Mouse (Mus musculus): Measurements from ENCODE around the gene Srrm2.

Srrm2 gene

GRCm38 (mm10) chr17:23790269-23791078 is at the start of gene Srrm2:
TSS of gene Srrm2 (plus strand) at chr17:23790532.
- peak in 1 of 2 experiments; percentile 30 for DNase-seq (ENCODE audit: low spot score in 2 of 2)

DNA sequence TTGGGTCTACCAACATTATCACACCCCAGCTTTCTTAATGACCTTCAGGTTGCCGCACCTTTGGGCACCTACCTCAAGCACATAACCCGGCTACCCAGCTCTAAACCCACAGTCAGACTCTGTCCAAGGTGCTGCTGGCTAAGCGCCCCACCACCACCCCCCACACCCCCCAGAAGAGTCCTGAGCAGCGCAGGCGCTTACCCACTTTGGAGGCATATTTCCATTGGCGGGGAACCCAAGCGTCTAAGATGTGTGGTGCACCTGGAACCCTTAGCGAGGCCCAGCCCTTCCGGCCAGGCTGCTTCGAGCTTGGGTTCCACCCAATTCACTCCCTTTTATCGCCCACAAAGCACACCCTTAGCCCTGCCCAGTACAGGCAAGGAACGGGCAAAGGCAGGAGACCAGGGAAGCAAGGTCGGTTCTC is 49.7 kb upstream of the Srrm2 start, which contains the start of gene Paqr4:
Gene Paqr4 (minus strand): TSS at position 270 of the 424 bp plus-strand sequence.
- DNase-seq (ENCODE audit: low spot score in 2 of 2) = peak in 1 of 2 experiments; percentile 28

GRCm38 (mm10) chr17:23741359-23742209 is 48.7 kb upstream of the Srrm2 start:
- DNase-seq (ENCODE audit: low spot score in 2 of 2) = no peak

GRCm38 (mm10) chr17:23742210-23742793 is 48.0 kb upstream of the Srrm2 start:
- peak in 1 of 2 experiments; percentile 41 for DNase-seq (ENCODE audit: low spot score in 2 of 2)

- no peak for DNase-seq (ENCODE audit: low spot score in 2 of 2)
Measured at GRCm38 (mm10) chr17:23742941-23743340, 47.4 kb upstream of the Srrm2 start.

DNA sequence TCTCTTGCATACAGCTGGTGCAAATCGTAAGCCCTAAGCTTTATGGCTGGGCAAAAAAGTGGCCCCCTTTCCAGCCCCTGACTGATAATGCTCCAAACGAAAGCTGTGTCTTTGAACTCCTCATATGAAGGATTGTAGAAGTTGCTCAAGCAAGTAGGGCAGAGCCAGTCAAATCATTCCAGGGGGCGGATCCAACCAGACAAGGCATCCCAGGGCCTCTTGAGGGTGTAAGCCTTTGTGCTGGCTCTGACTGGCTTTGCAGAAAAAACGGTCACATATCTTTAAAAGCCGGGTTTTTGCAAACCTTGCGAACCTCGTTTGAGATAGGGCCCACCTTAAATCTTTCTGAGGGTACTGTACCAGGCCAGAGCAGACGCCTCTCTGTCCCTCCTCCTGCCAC is 46.3 kb upstream of the Srrm2 start:
- DNase-seq (ENCODE audit: low spot score in 2 of 2) = no peak

DNA sequence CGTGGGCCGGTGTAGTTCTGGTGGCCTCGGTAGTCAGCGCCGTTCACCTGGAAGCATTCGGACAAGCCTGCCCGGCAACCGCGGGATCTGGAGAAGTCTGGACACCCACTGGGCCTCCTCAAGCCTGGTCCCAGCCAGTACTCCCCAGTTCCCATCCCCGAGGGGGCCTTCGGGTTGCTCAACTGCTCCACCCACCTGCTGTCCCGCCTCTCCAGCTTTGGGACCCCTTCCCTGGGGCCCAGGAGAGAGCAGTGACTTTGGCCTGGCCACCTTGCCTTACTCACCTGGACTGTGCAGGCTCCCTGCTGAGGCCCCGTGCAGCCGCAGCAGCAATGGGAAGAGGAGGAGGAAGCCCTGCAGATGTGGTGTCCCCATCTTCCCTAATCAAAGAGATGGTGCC is 45.7 kb upstream of the Srrm2 start:
- no peak for DNase-seq (ENCODE audit: low spot score in 2 of 2)

- DNase-seq (ENCODE audit: low spot score in 2 of 2) = no peak
Measured at GRCm38 (mm10) chr17:23745301-23746251, 44.8 kb upstream of the Srrm2 start, which contains the start of gene Kremen2. TSS of gene Kremen2 (minus strand) at chr17:23745833.

DNA sequence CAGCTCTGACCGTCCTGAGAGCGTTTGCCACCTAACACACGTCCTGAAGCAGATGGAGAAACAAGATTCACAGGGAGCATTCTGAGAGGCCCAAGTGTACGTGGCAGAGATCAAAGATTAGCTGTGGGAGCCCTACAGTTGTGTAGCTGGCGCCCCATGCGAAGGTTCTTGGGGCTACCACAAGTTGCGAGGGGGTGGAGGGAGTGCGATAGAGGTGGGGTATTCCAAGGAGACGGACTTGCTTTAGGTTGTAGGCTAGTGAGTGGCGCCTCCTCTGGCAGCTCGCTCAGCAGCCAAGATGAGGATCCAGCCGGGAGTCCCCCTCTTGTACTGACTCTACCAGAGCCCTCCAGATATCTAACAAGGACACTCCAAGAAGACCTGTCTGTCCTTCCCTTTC is 44.0 kb upstream of the Srrm2 start:
- DNase-seq (ENCODE audit: low spot score in 2 of 2) = no peak

DNA sequence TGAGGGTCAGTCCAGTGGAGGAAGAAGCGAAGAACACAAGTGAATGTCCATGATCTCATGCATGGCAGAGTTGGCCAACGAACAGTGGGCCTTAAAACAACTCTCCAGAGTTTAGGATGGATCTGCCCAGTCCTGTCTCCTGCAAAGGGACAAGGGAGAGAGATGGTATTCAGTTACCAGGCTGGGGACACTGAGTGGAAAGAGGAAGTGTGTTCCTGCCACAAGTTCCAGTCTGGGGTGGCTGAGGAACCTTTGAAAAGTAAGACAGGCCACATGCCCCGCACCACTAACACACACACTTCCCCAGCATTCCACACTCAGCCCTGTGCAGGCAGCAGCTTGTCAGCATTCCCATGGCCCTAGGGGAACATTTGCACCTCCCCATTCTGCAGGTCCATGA is 43.6 kb upstream of the Srrm2 start:
- no peak for DNase-seq (ENCODE audit: low spot score in 2 of 2)

GRCm38 (mm10) chr17:23747471-23747870 is 42.9 kb upstream of the Srrm2 start:
- DNase-seq (ENCODE audit: low spot score in 2 of 2) = no peak

DNA sequence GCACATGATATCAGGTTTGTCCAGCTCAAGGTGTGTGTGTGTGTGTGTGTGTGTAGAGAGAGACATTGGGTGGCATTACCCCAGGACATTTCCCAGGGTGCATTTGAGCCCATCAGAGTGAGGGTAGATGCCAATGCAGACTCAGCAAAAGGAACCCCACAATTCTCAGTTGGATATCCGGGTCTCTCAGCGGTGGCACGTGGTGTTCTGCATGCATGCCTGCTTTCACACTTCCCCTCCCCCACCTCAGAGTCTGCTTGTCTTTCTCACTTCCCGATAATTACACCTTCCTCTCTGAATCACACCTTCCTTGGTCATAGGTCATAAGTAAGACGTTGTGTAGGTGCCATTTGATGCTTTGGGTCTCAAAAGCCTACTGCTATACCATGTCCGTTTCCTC is 42.3 kb upstream of the Srrm2 start:
- DNase-seq (ENCODE audit: low spot score in 2 of 2) = peak in 1 of 2 experiments; percentile 35

DNA sequence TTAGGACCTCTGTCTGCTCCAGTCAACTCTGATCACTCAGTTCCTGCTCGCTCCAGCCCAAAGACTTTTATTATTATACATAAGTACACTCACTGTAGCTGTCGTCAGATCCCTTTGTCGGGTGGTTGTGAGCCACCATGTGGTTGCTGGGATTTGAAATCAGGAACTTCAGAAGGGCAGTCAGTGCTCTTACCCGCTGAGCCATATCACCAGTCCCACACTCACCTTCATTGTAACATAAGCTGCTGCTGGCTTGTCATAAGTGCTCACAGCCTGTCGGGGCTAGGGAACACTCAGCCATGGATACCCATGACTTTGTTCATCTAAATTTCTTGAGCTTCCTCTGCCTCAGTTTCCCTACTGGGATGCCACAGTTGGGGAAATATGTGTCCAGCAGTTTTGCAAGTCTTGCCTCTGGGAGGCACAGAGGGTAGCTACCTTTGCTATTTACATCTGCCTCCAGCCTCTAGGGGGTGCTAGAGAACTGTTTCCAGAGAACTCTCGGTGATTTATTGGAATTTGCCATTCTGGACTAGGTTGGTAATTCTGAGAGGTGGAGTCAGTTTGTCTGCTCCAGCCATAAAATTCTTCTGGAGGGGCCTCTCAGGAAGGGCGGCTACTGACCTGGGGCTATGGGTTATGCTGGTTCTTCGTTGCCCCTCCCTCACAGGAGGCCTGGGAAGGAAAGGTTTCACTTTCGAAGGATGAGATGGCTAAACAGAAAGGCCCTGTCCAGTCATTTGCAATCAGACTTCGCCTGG is 41.5 kb upstream of the Srrm2 start:
- DNase-seq (ENCODE audit: low spot score in 2 of 2) = peak in 1 of 2 experiments; percentile 54

DNA sequence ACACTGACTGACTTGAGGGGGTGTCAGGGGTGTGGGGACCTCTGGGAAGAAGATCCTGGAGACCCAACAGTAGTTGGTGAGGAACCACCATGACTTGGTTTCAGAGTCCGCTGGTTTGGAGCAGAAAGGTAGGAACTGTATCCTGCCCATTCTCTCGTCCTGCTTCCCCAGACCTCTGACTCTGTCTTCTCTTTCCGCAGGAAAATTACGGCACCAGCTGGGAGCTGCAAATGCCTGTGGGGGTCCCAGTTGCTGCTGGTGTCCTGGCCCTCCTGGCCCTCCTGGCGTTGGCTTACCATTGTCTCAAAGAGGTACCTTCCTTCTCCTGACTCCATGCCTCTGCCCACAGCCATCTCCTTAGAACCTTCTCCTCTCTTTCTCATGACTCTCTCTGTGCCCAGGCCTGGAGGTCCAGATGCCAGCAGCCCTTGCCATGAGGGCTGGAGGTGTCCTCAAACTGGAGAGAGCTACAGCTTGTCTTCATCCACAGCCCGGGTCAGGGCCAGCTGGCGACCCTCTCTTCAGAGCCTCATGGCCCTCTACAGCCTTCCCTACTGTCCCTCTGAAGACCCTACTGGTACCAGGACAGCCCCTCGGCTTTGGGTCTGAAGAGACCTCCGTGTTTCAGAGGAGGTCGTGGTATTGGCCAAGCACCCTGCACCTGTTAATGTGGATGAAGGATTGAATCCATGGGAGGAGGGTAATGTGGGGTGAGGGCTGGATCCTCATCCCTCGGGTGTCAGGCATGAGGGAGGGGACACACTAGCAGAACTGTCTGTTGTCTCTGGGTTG is 40.7 kb upstream of the Srrm2 start:
- DNase-seq (ENCODE audit: low spot score in 2 of 2) = no peak

GRCm38 (mm10) chr17:23755689-23756088 is 34.6 kb upstream of the Srrm2 start:
- no peak for DNase-seq (ENCODE audit: low spot score in 2 of 2)

- DNase-seq (ENCODE audit: low spot score in 2 of 2) = no peak
Measured at GRCm38 (mm10) chr17:23757581-23757980, 32.8 kb upstream of the Srrm2 start.

- no peak for DNase-seq (ENCODE audit: low spot score in 2 of 2)
Measured at GRCm38 (mm10) chr17:23758801-23759200, 31.5 kb upstream of the Srrm2 start.

DNA sequence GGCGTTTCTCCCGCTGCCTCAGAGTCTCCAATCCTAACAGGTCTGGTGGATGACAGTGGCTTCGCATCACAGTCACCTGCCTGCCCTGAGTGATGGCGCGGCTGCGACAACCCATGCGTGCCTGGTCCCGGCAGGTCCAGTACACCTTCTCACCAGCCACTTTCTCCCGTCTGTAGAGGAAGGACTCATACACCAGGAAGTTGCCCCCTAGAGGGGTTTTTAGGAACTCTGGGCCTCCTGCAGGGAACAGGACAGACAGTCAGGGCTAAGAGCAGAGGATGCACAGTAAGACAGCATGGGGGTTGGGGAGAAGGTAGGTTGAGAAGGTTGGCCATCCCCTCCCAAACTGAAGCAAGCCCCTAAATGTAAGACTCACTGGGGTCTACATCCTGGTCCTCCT is 30.1 kb upstream of the Srrm2 start:
- DNase-seq (ENCODE audit: low spot score in 2 of 2) = no peak

DNA sequence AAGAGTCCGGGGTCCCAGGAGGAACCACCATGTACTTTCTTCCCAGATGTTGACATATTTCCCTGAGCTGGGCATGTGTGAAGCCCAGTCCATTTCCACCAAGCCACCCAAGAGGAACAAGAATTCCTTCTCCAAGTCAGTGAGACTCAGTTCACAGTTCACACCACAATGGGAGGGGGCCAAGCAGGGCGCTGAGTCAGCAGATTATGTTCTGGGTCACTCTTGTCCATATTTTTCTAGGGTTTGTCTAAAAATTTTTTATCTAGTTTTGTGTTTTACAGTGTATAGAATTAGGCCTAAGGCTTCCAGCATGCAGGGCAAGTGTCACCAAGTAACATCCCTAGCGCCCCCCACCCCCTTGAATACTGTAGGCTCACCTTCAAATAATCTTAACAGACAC is 29.2 kb upstream of the Srrm2 start:
- no peak for DNase-seq (ENCODE audit: low spot score in 2 of 2)

Measured in spleen, postnatal 14 days (tissue).